Mouse (Mus musculus) adrenal gland, adult (tissue): ENCODE measurements around the gene Ppp1r16b.

Experiments used
- DNase-seq, 2 experiments: peaks; one replicate each; pipeline ENCODE4 v3.0.0; 2022 to 2023; ENCODE audit warnings: low spot score in 1 of 2; ENCODE audit not compliant: inconsistent age in 2 of 2

The Ppp1r16b gene

DNA sequence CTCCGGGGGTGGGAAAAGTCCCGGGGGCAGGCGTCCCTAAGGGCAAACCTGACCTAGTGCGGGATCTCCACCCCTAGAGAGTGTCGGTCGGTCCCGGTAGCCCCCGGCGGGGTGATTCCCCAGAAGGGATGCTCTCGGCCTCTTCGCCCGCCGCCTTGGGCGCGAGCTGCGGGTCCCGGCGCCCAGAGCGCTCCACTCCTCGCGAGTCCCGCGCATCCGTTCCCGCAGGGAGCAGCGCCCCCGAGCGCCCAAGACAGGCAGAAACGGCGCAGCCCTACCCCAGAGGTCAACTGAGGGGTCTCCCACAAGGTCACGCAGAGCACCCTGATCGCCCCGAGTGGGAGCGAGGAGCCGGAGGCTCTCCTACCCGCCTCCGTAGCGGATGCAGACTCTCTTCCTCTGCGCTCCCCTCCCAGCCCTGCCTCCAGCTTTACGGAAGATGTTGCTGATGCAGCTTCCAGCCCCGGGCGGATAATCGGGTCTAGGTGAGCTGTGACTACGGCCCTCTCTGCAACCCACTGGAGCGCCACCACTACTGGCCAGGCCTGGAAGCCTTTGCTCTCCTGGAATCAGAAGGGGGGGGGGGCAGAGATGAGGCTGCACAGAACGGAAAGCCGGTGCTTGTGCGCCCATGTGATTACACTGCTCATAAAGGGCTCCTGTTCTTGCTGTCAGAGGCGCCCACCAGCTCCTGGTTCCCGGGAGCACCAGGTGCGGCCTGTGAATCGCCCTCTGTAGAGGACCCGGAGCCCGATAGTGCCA, 2.7 kb downstream of the Ppp1r16b start:
- peak; percentile 46 to 78 for DNase-seq

DNA sequence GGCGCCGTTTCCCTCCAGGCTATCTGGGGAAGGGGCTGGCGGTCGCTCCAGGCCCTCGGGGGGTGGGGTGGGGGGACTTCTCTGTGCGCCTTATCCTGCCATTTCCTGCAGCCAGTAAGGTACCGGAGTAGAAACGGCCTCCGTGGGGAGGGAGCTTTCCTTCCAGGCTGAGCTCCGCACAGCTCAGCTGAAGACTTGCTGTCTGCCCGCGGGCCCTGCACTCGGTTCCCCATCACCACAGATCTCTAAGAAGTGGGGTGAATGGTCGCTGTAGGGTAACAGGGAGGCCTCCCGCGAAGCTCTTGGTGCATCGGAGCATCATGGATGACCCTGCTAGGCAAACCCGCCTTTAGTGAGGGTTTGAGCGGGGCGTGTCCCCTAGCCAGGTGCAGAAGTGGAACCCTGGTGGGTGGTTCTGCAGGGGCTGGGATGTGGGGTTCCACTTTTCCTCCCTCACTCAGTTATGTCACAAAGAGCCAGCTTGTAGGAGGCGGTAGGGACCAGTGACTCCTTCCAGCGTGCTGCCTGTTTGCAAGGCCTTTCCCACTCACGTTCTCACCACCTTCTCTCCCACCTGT, 3.3 kb downstream of the Ppp1r16b start:
- no peak for DNase-seq

DNA sequence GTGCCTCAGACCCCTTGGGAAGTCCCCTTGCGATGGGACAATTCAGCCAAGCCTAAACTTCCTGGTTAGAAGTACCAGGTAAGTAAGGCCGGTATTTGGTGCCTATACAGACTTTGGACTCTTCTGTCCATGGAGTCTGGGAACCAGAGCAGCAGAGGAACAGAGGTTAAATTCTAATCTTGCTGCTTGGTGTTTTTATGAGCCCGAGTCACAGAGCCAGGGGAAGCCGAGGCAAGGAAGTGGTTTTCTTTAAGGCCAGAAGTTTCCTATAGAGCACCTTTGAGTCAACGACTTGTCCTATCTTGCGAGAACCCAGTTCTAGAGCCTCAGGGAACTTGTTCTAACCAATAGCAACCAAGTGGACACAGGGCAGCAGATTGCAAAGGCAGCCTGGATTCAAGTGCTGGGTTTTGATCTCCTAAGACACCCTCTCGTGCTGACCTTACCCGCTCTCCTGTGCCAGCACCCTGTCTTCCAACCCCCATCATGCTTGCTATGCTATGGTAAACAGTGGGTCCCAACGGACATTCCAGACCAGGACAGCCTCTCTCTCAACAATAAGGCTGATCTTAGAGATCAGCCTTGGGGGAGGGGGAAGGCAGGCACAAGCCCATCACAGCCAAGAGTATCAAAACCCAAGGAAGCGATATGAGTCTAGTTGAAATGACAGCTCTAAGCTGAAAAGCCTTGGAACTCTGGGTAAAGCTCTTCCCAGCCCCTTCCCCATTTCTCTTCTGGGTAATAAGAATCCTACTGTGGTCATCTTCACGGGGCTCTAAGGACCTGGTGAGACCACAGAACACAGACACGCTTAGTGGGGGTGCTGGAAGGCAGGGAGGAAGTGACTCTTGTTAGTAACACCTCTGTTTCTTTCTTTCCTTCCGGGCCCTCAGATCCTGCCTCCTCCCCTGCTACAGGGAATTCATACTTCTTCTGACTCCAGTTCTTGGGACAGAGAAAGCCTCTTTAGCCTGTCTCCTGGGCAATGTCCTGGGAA, 4.3 kb downstream of the Ppp1r16b start:
- DNase-seq: no peak

DNA sequence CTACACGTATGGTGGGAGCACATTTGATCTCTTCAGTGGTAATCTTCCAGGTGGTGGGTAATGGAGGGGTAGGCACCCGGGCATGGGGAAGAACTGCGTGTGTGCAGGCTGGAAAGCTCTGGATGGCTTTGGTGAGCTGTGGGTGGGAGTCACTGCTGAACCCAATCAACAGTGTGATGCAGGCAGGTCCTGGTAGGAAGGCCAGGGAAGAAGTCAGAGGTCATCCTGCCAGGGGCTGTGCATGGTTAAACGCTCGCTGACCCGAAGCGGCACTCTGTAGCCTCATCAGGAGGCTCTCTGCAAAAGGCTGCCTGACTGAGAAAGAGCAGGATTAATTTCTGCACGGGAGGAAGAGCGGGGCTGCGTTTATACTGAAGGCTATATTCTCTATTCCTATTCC, 5.4 kb downstream of the Ppp1r16b start:
- DNase-seq: no peak

DNA sequence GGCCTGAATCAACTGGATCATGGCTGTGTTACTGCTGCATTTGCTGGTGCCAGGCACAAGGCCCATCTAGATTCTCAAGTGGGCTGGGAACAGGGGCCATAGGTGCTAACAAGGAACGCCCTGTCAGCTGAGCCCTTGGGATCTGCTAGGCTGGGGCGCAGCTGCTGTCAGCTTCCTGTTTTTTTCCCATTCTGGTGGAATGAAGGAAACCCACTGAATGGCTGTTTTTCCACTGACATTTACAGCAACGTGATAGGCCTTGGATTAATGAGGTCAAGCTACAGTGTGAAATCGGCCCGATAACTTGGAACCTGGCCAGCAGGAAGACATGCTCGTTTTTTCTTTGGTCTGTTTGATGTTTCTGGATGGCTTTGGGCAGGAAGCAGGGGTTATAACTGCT, 7.6 kb downstream of the Ppp1r16b start:
- DNase-seq: peak; percentile 72 to 92

DNA sequence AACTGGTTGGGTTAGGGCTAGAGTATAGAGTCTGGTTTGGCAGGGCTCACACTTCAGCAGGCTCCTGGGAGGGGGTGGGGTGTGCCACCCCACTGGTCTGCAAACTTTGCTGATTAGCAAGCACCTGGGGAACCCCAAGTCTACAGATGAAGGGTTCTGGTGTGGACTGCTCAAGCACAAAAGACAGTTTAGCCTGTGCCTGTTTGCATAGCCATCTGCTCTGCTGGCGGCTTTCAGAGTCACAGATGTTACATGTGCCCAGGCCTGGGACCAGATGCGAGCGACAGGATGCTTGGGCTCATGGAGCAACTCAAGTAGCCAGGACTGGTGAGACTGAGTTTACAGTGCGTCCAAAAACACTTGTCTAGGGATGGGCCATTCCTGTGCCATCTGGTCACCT, 8.3 kb downstream of the Ppp1r16b start:
- peak in 1 of 2 experiments; percentile 61 for DNase-seq

DNA sequence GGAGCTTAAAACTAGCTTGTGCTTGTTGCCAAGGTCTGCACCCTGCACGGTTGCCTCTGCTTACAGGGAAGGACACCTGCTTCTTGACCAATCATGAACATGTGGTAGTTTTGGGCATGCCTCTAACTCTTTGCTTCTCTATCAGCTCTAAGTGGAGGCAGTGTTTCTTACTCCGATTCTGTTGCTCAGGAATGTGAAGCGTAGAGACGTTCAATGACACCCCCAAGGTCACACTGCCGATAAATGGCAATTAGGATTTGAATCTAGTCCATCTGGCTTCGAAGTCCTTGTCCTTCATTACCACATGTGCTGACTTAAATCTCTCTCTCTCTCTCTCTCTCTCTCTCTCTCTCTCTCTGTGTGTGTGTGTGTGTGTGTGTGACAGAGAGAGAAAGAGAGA, 8.9 kb downstream of the Ppp1r16b start:
- peak in 1 of 2 experiments; percentile 74 for DNase-seq

DNA sequence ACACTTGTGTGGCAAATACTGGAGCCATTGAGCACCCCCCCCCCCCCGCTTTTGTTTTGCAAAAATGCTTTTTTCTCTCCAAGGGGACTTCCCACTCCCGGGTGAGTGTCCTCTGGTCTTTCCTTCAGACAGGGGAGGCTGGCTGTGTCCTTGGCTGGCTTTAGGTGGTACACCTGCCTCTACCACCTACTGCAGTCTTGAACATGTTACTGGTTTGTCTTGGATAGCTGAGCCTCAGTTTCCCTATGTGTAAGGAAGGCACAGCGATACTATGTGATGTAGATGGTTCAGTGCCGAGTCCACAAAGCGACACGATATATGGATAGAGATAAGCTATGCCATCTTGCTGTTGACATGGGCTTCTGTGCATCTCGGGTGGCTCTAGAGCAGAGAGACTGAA, 9.6 kb downstream of the Ppp1r16b start:
- no peak for DNase-seq

DNA sequence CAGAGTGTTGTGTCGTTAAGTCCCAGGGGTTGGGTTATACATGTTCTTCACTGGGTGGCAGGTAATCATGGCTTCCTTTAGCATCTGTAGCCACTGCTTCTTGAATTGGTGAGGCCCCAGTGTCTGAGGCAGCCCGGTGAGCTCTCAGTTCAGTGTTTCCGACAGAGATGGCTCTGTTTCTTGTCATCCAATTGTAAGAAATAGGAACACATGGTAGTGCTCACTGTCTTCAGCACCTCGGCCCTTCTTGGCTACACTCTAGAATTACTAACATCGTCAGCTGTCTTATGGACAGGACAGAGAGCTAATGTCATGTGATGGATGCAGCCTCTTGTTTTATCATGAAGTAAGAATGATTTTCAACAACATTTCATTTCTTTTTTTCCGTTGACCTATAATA, 10.0 kb downstream of the Ppp1r16b start:
- no peak for DNase-seq

DNA sequence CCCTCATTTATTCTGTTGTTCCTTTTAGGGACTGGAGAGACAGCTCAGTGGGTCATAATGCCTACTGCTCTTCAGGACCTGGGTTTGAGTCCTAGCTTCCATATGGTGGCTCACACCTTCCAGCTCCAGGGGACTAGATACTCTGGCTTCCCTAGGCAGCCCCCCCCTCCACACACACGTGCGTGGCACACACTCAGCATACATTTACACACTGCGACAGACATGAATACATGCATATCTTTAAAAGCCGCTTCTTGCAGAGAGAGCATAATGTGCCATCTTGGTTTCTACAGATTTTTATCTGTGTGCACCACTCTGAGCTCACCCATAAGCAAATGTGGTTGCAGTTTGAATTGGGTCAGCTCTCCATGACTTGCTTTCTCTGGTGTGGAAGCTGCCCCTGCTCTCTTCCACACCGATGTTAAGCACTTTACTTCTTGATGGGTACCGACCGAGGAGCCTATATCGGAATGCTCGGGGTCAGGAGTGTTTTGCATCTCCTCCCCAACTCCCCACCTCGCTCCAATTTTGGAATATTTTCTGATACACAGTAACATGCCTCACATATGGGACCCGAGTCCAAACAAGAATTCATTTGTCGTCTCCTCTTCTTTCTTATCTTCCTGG, 10.8 kb downstream of the Ppp1r16b start:
- no peak for DNase-seq

DNA sequence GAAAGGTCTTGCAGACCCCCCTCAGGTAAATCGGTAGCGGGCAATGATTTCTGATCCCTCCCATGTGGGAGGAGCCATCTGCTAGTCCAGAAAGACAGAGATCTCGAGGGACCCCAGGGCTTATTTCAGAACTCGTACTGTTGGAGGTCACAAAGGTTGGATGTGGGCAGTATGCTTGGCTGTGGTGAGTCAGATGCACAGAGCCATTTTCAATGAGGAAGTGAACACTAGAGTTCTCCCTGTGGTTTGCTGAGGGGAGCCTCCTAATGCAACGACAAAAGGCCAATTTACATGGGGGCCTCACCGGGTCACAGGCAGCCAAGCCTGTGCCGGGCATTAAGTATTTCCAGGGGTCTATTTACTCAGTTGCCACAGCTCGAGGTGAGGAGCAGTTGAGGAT, 12.7 kb downstream of the Ppp1r16b start:
- no peak for DNase-seq

DNA sequence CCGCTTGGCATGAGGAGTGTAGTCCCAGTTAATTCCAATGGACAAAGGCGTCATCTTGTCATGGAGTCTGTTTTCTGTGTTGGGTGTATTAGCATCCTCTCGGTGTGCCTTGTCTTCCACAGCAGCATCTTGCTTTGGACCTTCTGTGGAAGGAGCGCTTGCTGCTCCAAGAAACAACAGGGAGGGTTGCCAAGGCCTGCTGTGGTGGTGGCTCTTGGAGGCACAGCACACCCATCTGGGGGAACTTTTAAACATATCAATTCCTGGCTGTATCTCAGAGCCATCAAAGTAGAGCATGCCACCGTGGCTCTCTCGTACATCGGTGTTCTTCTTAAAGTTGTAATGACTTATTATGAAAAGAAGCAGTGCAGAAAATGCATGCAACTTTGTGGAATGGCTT, 13.9 kb downstream of the Ppp1r16b start:
- no peak for DNase-seq

DNA sequence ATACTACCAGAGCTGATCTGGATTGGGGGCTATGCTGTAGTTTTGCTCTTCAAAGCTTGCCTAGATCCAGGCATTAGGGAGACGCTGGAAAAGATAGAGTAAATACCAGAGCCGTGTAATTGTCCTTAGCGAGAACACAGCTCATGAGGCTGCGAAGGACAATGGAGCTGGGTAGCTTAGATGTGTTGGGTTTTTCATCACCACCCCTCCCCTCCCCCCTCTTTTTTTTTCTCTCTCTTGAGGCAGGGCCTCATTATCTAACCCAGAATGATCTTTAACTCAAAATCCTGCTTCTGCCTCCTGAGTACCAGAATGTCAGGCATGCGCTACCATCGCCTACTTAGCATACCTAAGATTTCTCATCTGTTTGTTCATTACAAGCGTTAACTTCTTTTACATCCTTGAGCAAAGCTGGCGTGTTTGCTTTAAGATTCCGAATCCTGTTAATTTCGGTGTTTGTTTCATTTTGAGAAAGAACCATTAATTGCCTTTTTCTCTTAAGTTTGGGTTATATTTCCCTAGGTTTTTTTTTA, 15.2 kb downstream of the Ppp1r16b start:
- no peak for DNase-seq

DNA sequence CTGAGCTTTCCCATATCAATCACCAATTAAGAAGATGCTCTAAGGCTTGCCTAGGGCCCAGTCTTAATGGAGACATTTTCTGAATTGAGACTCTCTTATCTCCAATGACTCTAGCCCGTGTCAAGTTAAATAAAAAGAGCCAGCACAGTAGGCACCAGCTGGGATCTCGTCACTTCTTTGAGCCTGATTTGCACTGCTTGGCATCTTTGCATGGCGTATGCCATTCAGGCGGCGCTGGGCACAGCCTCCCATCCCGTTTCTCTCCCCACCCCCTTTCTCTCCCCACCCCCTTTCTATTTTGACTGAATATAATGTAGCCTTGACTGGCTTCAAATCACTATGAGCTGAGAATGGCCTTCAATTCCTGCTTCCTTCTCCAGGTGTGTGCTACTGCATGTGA, 16.5 kb downstream of the Ppp1r16b start:
- no peak for DNase-seq

DNA sequence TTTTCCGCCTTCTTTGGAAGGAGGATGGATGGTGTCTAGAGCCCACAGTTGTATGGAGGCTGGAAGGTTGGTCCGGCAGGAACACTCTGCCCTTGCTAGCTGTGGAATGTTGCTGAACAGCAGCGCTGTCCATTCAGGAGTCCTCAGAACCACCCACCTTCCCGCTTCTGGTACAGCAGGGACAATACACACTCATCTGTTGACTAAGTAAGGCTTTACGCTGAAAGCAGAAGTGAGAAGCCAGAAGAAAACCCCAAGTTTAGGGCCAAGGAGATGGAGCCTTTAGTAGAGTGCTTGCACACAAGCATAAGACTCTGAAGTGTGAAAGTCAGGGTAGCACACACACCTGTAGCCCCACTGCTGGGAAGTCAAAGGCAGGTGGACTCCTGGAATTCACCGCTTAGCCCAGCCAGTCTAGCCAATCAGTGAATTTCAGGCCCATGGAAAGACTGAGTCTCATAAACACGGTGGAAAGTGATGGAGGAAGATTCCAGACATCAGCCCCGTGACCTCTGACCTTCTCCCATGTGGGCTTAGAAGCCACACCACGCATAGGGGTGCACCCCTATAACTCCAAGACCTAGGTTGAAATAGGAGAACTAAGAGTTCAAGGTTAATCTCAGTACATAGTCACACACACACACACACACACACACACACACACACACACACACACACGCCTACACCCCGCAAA, 17.3 kb downstream of the Ppp1r16b start:
- DNase-seq: no peak

DNA sequence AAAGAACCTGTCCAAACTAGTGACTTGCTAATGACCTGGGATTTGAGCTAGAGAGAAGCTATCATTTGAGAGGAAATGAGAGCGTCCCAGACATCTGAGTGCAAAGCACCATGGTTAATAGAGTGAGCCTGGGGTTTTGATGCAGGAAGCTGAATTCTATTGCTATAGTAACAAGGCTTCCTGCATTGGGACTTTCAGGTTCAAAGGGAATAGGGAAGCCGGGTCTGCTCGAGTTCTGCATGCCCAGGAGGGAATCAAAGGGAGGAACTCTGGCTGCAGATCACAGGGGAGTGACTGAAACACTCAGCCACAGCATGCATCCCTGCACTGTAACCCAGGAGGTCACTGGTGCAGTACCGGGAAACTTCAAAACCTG, 17.8 kb downstream of the Ppp1r16b start:
- peak in 1 of 2 experiments; percentile 21 for DNase-seq

DNA sequence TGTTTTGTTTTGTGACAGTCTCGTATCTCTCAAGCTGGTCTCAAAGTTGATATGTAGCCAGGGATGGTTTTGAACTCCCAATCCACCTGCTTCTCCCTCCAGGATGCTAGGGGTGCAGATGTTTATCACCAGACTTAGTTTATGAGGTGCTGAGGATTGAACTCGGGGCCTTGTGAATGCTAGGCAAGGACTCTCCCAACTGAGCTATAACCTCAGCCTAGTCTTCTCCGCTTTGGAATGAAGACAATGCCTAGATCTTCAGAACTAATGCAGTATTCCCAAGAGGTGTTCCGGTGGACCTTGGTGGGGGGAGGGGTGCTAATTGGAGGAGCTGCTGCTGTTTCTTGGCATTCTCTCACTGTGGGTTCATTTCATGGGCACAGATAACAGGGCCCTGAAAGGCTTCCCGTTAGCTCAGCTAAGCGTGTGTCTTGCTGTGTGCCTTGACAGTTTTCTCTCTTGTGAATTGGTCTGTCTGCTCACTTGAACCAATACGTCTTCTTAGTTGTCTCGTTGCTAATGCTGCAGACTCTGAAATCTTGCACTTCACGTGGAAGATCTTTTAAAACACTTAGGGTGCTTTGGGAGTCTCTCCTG, 19.1 kb downstream of the Ppp1r16b start:
- DNase-seq: peak in 1 of 2 experiments; percentile 25

DNA sequence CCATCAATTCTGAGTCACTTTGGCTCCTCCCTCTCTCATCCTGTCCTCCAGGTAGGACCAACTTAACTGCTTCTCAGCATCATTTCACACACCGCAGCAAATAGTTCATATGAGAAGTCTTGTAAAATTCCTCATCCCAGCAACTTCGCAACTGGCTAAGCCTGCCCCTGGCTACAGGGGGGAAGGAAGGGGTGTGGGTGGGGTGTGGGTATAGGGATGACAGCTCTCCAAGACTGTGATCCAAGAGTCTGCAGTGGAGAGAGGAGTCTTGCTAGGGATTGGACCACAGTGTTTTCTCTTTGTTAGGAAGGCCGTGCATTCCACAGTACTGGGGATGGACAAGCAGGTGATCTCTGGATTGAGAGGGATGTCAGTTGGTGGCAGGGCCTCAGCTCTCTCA, 19.7 kb downstream of the Ppp1r16b start:
- no peak for DNase-seq

DNA sequence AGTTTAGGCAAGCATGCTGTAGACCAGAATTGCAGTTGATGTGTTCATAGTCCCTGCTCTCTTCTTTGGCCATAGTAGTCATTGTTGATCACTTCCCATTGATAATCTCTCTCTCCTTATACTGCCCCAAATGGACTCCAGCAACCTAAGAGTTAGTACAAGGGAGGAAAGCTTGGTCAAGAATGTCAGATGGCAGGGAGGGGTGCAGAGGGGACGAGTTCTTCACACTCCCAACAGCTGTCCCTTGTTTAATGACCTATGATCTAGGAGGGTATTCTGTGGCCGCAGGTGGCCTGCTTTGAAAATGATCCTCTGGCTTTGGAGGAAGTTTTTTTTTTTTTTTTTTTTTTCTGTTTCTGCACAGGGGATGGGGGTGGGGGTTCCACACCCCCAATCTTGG, 21.2 kb downstream of the Ppp1r16b start:
- no peak for DNase-seq

DNA sequence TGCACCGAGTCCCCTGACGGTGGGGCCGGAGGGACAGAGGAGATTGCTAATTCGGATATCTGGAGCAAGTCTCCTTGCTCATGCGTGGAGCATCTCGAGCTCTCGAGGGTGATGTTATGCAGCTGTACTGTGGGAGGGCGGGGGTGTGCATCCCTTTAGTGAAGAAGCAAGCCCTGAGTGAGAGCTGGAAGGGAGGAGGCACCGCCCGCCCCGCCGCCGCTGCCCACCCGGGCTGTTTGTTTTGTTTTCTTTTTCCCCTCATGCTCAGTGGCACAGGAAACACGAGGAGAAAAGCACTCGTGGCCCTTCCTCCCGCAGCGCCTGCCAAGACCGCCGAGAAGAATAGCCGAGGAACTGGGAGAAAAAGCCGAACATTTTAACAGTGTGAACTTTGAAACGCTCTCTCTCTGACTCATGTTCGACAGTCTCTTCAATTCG, 22.6 kb downstream of the Ppp1r16b start:
- peak; percentile 64 to 85 for DNase-seq
